Mouse (Mus musculus) liver, embryonic 14.5 days (tissue): ENCODE results near the gene Ephb4.

ENCODE experiments used
- CTCF ChIP-seq: IDR thresholded peaks from 2 replicates; pipeline ENCODE4 v1.5.1; 2016; ENCODE audit warnings: antibody characterized with exemption, low read depth, control low read depth
- EP300 ChIP-seq: IDR thresholded peaks from 2 replicates; pipeline ENCODE4 v1.6.1; 2016; ENCODE audit warnings: antibody characterized with exemption, low read depth

- no peak for TF ChIP-seq CTCF
- no peak for TF ChIP-seq EP300
Observed at GRCm38 (mm10) chr5:137411235-137411634, 61.3 kb downstream of the Ephb4 start.
